Mouse (Mus musculus) lung, postnatal 0 days (tissue): ENCODE measurements around the gene Gfod2. TPM values are rescaled to one million over a fixed set of nuclear protein-coding genes. Genes with fewer than 3 reads are reported as not detected.

ENCODE experiments used
- ATAC-seq: fragments of 200-750 bp; cut with Nextera tagmentation; 2 replicates; pipeline ENCODE4 v1.8.0; 2017; ENCODE audit warnings: moderate library complexity
- DNase-seq: peaks from one replicate; pipeline ENCODE4 v3.0.0-alpha.2; 2016; ENCODE audit warnings: low spot score
- H3K27ac ChIP-seq: fragments of 300-500 bp; sonication (generic); 2 replicates; pipeline ENCODE4 v1.5.1; 2014; ENCODE audit warnings: antibody characterized with exemption, mild to moderate bottlenecking, low read length, mixed read lengths
- H3K27me3 ChIP-seq: fragments of 300-500 bp; sonication (generic); replicated peaks from 2 replicates; pipeline ENCODE4 v1.6.1; 2014; ENCODE audit warnings: low read length, mixed read lengths; ENCODE audit not compliant: insufficient read depth
- H3K36me3 ChIP-seq: fragments of 300-500 bp; sonication (generic); 2 replicates; pipeline ENCODE4 v1.6.1; 2014; ENCODE audit warnings: low read length, mixed read lengths; ENCODE audit not compliant: insufficient read depth
- H3K4me1 ChIP-seq: fragments of 300-500 bp; sonication (generic); 2 replicates; pipeline ENCODE4 v1.6.1; 2014; ENCODE audit warnings: antibody characterized with exemption, low read depth, low read length, mixed read lengths; ENCODE audit not compliant: insufficient read depth
- H3K4me2 ChIP-seq: fragments of 300-500 bp; sonication (generic); replicated peaks from 2 replicates; pipeline ENCODE4 v1.6.1; 2014; ENCODE audit warnings: low read depth, mild to moderate bottlenecking, low read length, moderate library complexity, mixed read lengths
- H3K4me3 ChIP-seq: fragments of 300-500 bp; sonication (generic); 2 replicates; pipeline ENCODE4 v1.5.1; 2014; ENCODE audit warnings: low read depth, low read length
- H3K9ac ChIP-seq: fragments of 300-500 bp; sonication (generic); replicated peaks from 2 replicates; pipeline ENCODE4 v1.6.1; 2014; ENCODE audit warnings: low read depth, mild to moderate bottlenecking
- H3K9me3 ChIP-seq: fragments of 300-500 bp; sonication (generic); 2 replicates; pipeline ENCODE4 v1.6.1; 2016; ENCODE audit warnings: low read length, mixed read lengths
- CTCF ChIP-seq: IDR thresholded peaks from 2 replicates; pipeline ENCODE4 v1.5.1; 2016; ENCODE audit warnings: antibody characterized with exemption, mild to moderate bottlenecking
- EP300 ChIP-seq: IDR thresholded peaks from 2 replicates; pipeline ENCODE4 v1.6.1; 2016; ENCODE audit warnings: antibody characterized with exemption, mild to moderate bottlenecking, control low read depth
- WGBS: fragments of 180-500 bp; shearing (Covaris S2); extraction: QIAGEN DNeasy Blood & Tissue Kit; methylation state at CpG from one replicate; pipeline ENCODE4 v1.1.7; 2014; 5-methylcytosine and 5-hydroxymethylcytosine counted together
- polyA plus RNA-seq: library from polyadenylated mRNA; unstranded; fragments of >200 nt; fragmentation: Nextera tagmentation; extraction: Ambion mirVana; gene quantifications from 2 replicates; pipeline ENCODE4 v1.2.1, GENCODE M21; 2015

The Gfod2 gene
- polyA plus RNA-seq, 1 experiment from 2014 or later: 19.5 TPM

DNA sequence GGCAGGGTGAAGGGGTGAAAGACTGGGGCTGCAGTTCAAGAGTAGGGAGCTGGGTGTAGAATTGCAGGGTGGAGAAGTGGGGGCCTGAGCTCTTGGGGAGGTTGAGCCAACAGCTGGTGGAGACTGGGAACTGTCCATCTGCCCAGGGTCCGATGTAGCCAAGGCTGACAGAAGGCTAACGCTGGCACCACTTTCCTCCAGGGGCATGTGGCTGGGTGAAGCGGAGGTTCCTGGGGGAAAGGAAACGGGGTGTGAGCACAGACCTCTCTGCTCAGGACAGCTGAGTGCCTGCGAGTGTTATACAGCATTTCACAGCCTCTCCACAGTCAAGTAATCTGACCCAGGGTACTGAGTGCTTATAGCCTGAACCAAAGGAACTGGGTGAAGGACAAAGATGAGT lies 59.7 kb downstream of the Gfod2 start:
- H3K9ac ChIP-seq: no peak overlapping the region
- H3K36me3 ChIP-seq: peaks cover 12% of the 10 kb centered on the region; the same call in 1 of the 2 replicates
- 91% methylated on average over 5 of the region's 5 CpGs for WGBS
- TF ChIP-seq CTCF (no peak), EP300 (no peak)
- H3K9me3 ChIP-seq: no peaks in the 10 kb centered on the region
- H3K27ac ChIP-seq: no peak overlapping the region
- H3K4me1 ChIP-seq: peaks cover 12% of the 10 kb centered on the region; the same call in 1 of the 2 replicates
- no peak overlapping the region for H3K4me2 ChIP-seq
- no peak overlapping the region for H3K4me3 ChIP-seq
- H3K27me3 ChIP-seq: no peaks in the 10 kb centered on the region
- ATAC-seq (no peak), DNase-seq (no peak)

GRCm38 (mm10) chr8:105697196-105697780 lies 61.2 kb downstream of the Gfod2 start:
- H3K4me2 ChIP-seq: no peak overlapping the region
- no peaks in the 10 kb centered on the region for H3K9me3 ChIP-seq
- H3K9ac ChIP-seq: no peak overlapping the region
- H3K36me3 ChIP-seq: peaks cover 6% of the 10 kb centered on the region; the same call in 1 of the 2 replicates
- H3K27ac ChIP-seq: no peak overlapping the region
- ATAC-seq (no peak), DNase-seq (no peak)
- TF ChIP-seq CTCF: no peak
- no peak for TF ChIP-seq EP300
- no peak overlapping the region for H3K4me3 ChIP-seq
- H3K27me3 ChIP-seq: no peaks in the 10 kb centered on the region
- 88% methylated on average over 17 of the region's 17 CpGs for WGBS
- peaks cover 12% of the 10 kb centered on the region; the same call in 1 of the 2 replicates for H3K4me1 ChIP-seq

DNA sequence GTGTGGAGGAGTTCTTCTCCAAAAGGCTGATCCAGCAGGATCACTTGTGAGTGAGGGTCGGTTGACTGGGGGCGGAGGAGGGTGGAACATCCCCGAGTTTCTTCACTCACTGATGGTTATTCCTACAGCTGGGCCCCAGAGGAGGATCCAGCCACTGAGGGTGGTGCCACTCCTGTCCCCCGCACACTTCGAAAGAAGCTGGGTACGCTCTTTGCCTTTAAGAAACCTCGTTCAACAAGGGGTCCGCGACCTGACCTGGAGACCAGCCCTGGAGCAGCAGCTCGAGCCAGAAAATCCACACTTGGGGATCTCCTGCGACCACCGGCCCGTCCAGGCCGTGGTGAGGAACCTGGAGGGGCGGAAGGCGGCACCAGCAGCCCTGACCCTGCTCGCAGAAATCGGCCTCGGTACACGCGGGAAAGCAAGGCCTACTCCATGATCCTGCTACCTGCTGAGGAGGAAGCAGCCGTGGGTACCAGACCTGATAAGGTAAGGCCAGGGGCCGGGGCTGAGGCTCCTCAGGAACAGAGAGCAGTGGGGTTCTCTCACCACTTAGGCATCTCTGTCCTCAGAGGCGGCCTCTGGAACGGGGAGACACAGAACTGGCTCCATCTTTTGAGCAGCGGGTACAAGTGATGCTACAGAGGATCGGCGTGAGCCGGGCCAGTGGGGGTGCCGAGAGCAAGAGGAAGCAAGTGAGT lies 63.2 kb downstream of the Gfod2 start:
- ATAC-seq: no peak
- Histone ChIP-seq H3K27me3 (no peaks in the 10 kb centered on the region), H3K9ac (no peak overlapping the region), H3K9me3 (no peaks in the 10 kb centered on the region), H3K4me1 (peaks cover 9% of the 10 kb centered on the region; the same call in 1 of the 2 replicates), H3K27ac (no peak overlapping the region), H3K4me2 (no peak overlapping the region), H3K36me3 (peaks cover 6% of the 10 kb centered on the region; the same call in 1 of the 2 replicates), H3K4me3 (no peak overlapping the region)
- TF ChIP-seq CTCF: no peak
- TF ChIP-seq EP300: no peak
- no peak for DNase-seq
- WGBS: 69% methylated on average over 30 of the region's 30 CpGs

GRCm38 (mm10) chr8:105694051-105694799 lies 64.2 kb downstream of the Gfod2 start:
- Histone ChIP-seq H3K4me1 (peaks cover 6% of the 10 kb centered on the region; the same call in 1 of the 2 replicates), H3K36me3 (peaks cover 6% of the 10 kb centered on the region; the same call in 1 of the 2 replicates), H3K4me2 (peak overlapping the region; percentile 85), H3K4me3 (peak overlapping the region; percentile 38), H3K9ac (no peak overlapping the region), H3K27ac (no peak overlapping the region), H3K27me3 (no peaks in the 10 kb centered on the region), H3K9me3 (no peaks in the 10 kb centered on the region)
- WGBS: 14% methylated on average over 38 of the region's 40 CpGs
- DNase-seq (no peak), ATAC-seq (peak; percentile 34)
- no peak for TF ChIP-seq EP300
- TF ChIP-seq CTCF: peak; percentile 13

DNA sequence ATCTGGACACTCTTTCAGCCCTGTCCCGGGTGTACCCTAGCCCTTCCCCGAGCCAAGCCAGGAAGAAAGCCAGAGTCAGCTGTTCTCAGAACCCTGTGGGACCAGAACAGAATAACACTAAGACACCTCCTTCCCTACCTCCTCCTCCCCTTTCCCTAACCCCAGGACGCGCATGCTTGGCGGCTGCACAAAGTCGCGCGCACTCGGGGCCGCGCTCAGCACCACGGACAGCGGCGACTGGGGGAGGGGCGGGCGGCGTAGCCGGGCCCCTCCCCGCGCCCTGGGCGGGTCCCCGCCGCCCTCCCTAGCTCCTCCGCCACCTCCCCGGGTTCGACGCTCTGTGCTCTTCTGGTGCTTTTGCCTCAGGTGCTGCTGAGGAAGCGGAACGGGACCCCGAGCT lies 64.8 kb downstream of the Gfod2 start:
- no peaks in the 10 kb centered on the region for H3K9me3 ChIP-seq
- H3K27ac ChIP-seq: no peak overlapping the region
- DNase-seq (peak; percentile 59), ATAC-seq (peak; percentile 75)
- H3K36me3 ChIP-seq: peaks cover 6% of the 10 kb centered on the region; the same call in 1 of the 2 replicates
- H3K9ac ChIP-seq: no peak overlapping the region
- peak overlapping the region; percentile 38 for H3K4me3 ChIP-seq
- H3K4me2 ChIP-seq: peak overlapping the region; percentile 85
- WGBS: 2% methylated on average over 20 of the region's 30 CpGs
- TF ChIP-seq CTCF: no peak
- no peak for TF ChIP-seq EP300
- no peaks in the 10 kb centered on the region for H3K27me3 ChIP-seq
- peaks cover 6% of the 10 kb centered on the region; the same call in 1 of the 2 replicates for H3K4me1 ChIP-seq
